Mouse (Mus musculus) liver, postnatal 0 days (tissue): ENCODE measurements around the gene Bcl2l11.

Experiments used
- CTCF ChIP-seq: sonication (generic); IDR thresholded peaks from 2 replicates; pipeline ENCODE4 v1.5.1; 2016; ENCODE audit warnings: antibody characterized with exemption, low read depth
- EP300 ChIP-seq: IDR thresholded peaks from 2 replicates; pipeline ENCODE4 v1.6.1; 2016; ENCODE audit warnings: antibody characterized with exemption, low read depth, mild to moderate bottlenecking

DNA sequence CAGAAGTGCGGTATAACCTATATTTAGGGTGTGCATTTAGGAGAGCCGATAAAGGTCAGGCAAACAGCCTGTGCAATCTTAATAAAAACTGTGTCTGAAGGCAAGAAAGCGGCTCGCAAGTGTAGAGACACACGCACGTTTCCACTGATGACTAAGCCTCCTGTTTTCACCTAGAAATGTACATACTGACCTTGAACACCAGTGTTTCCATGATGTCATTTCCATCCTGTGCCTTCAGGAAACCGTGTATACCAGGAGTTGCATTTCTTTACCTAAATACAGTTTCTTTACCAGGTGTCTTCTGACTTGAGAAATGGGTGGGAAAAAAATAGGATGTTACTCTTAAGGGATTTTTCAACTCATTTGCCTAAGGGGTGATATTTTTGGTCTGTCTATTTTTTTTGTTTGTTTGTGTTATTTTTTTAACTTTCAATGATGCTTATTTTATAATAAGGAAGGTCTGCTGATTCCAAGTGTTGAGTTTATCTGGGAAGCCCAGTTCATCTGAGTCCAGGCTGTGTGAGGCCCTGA, 38.8 kb upstream of the Bcl2l11 start:
- TF ChIP-seq CTCF, result no peak
- TF ChIP-seq EP300, result no peak
